Mouse (Mus musculus) bone marrow macrophage, adult 2 months (primary cell): ENCODE measurements around the gene Coro7.

Experiments
- CTCF ChIP-seq: IDR thresholded peaks from 2 replicates; pipeline ENCODE4 v1.5.1; 2012; ENCODE audit warnings: low read depth, mild to moderate bottlenecking, low read length, moderate library complexity
- POLR2A ChIP-seq: IDR thresholded peaks from 2 replicates; pipeline ENCODE4 v1.6.1; 2012; ENCODE audit warnings: mild to moderate bottlenecking, low read depth, low read length, borderline replicate concordance

GRCm38 (mm10) chr16:4641119-4641838, 38.3 kb downstream of the Coro7 start:
- no peak for TF ChIP-seq POLR2A
- TF ChIP-seq CTCF, result no peak
